Mouse (Mus musculus) neural tube, embryonic 11.5 days (tissue): ENCODE results near the gene Zdhhc12. TPM values are rescaled to one million over a fixed set of nuclear protein-coding genes. Genes with fewer than 3 reads are reported as not detected.
"Not testable (repeated sequence)": the region's sequence is repeated elsewhere in the genome, so short reads cannot be mapped to it uniquely, and the experiment has no call there.

ENCODE experiments used
- ATAC-seq: fragments of 200-750 bp; cut with Nextera tagmentation; 2 replicates; pipeline ENCODE4 v1.8.0; 2017; ENCODE audit warnings: moderate number of reproducible peaks, mild to moderate bottlenecking, moderate TSS enrichment, moderate library complexity; ENCODE audit not compliant: insufficient read depth, low FRiP score, low TSS enrichment
- DNase-seq: peaks from one replicate; pipeline ENCODE4 v3.0.0-alpha.2; 2015; ENCODE audit warnings: low spot score
- H3K27ac ChIP-seq: fragments of 300-500 bp; sonication (generic); 2 replicates; pipeline ENCODE4 v1.5.1; 2014; ENCODE audit warnings: low read depth, mild to moderate bottlenecking, low read length
- H3K27me3 ChIP-seq: fragments of 300-500 bp; sonication (generic); 2 replicates; pipeline ENCODE4 v1.6.1; 2014; ENCODE audit warnings: mild to moderate bottlenecking, low read length, mixed read lengths; ENCODE audit not compliant: control insufficient read depth, insufficient read depth
- H3K36me3 ChIP-seq: fragments of 300-500 bp; sonication (generic); 2 replicates; pipeline ENCODE4 v1.6.1; 2014; ENCODE audit warnings: mild to moderate bottlenecking, low read length, moderate library complexity, mixed read lengths; ENCODE audit not compliant: control insufficient read depth, insufficient read depth
- H3K4me1 ChIP-seq: fragments of 300-500 bp; sonication (generic); 2 replicates; pipeline ENCODE4 v1.6.1; 2014; ENCODE audit warnings: low read length, mixed read lengths; ENCODE audit not compliant: control insufficient read depth, insufficient read depth
- H3K4me2 ChIP-seq: fragments of 300-500 bp; sonication (generic); 2 replicates; pipeline ENCODE4 v1.6.1; 2014; ENCODE audit warnings: low read depth, mild to moderate bottlenecking, moderate library complexity
- H3K4me3 ChIP-seq: fragments of 300-500 bp; sonication (generic); 2 replicates; pipeline ENCODE4 v1.5.1; 2014; ENCODE audit warnings: low read depth, low read length
- H3K9ac ChIP-seq: fragments of 300-500 bp; sonication (generic); 2 replicates; pipeline ENCODE4 v1.6.1; 2014; ENCODE audit warnings: mild to moderate bottlenecking, low read length
- H3K9me3 ChIP-seq: fragments of 300-500 bp; sonication (generic); 2 replicates; pipeline ENCODE4 v1.6.1; 2016; ENCODE audit warnings: low read length; ENCODE audit not compliant: control insufficient read depth
- WGBS: fragments of 180-500 bp; shearing (Covaris S2); extraction: QIAGEN DNeasy Blood & Tissue Kit; methylation state at CpG from one replicate; pipeline ENCODE4 v1.1.7; 2014; 5-methylcytosine and 5-hydroxymethylcytosine counted together
- polyA plus RNA-seq: library from polyadenylated mRNA; unstranded; fragments of >200 nt; fragmentation: Nextera tagmentation; extraction: Ambion mirVana; gene quantifications from 2 replicates; pipeline ENCODE4 v1.2.1, GENCODE M21; 2014

Gene Zdhhc12
- 28.3 and 31.1 TPM in 2 replicates for polyA plus RNA-seq

DNA sequence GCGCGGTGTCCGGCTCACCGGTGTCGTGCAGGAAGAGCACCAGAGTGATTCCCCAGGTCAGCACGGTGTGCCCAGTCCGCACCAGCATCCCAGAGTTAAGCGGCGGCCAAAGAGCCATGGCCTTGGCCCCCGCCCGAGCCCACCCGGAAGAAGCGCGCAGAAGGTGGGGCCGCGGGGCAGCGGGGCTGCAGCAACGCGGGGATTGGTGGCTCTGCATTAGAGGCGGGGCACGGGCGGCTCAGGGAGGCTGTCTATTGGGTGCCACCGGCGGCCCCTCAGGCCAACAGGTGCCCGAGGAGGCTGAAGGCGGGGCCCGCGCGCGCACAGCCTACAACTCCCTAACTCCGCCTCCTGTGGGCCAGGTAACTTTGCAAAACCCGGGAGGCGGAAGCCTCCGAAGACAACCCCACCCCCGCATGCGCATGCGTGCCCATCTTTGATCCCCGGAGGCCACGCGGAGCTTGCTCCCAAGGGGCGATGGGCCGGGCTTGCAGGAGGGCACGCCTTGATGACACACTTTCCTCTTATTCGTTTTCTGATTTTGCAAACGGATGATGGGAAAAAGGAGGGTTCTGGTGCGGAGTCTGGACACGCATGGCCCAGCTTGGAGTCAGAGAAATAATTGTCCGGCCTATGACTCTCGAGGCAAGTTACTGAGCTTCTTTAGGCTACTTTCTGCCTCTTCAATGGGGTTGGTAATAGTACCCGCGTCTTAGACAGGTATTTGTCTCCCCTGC, at the start of gene Zdhhc12:
TSS of gene Zdhhc12 (minus strand) at position 178 of the 737 bp plus-strand sequence.
- WGBS: under 1% methylated on average over 51 of the region's 51 CpGs
- peak within 1 kb of the TSS; percentile 50; the same call in 1 of the 2 replicates for H3K27ac ChIP-seq
- ATAC-seq: peak; percentile 95

DNA sequence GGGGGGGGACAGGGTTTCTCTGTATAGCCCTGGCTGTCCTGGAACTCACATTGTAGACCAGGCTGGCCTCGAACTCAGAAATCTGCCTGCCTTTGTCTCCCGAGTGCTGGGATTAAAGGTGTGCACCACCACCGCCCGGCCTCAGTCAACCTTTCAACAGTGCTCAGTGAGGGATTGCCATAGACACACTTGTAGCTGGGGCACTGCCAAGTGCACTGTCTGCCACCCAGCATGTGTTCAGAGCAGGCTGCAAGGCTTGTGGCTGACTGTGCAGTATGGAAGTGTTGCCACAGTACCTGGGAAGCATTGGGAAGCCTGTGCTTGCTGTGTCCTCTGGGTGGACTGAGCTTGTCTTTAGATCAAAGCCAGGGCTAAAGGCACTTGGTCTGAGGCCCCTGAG, 46.6 kb upstream of the Zdhhc12 start:
- H3K36me3 ChIP-seq: peaks cover 18% of the 10 kb centered on the region
- not testable (repeated sequence) for H3K4me2 ChIP-seq, DNase-seq, H3K9me3 ChIP-seq, H3K4me1 ChIP-seq, H3K27ac ChIP-seq, H3K9ac ChIP-seq, H3K4me3 ChIP-seq, H3K27me3 ChIP-seq, ATAC-seq
- WGBS: 97% methylated on average over 4 of the region's 4 CpGs

More for the DNA sequence above, at the start of gene Zdhhc12:
- Histone ChIP-seq H3K9me3 (no peaks in the 10 kb centered on the region), H3K4me2 (peak within 1 kb of the TSS; percentile 73), H3K9ac (peak within 1 kb of the TSS; percentile 62), H3K4me3 (peak within 1 kb of the TSS; percentile 55), H3K27me3 (no peaks in the 10 kb centered on the region), H3K36me3 (0 out of 2 replicates have a peak, but pooled peaks cover 2% of the 10 kb centered on the region), H3K4me1 (peaks cover 4% of the 10 kb centered on the region)
- DNase-seq: peak; percentile 94

GRCm38 (mm10) chr2:30136458-30136857, 43.0 kb upstream of the Zdhhc12 start:
- Histone ChIP-seq H3K9me3 (no peaks in the 10 kb centered on the region), H3K36me3 (peaks cover 7% of the 10 kb centered on the region), H3K4me1 (peaks cover 12% of the 10 kb centered on the region), H3K27ac (no peak overlapping the region), H3K4me3 (no peak overlapping the region), H3K27me3 (no peaks in the 10 kb centered on the region), H3K4me2 (no peak overlapping the region), H3K9ac (no peak overlapping the region)
- 91% methylated on average over 10 of the region's 10 CpGs for WGBS
- no peak for DNase-seq
- no peak for ATAC-seq

DNA sequence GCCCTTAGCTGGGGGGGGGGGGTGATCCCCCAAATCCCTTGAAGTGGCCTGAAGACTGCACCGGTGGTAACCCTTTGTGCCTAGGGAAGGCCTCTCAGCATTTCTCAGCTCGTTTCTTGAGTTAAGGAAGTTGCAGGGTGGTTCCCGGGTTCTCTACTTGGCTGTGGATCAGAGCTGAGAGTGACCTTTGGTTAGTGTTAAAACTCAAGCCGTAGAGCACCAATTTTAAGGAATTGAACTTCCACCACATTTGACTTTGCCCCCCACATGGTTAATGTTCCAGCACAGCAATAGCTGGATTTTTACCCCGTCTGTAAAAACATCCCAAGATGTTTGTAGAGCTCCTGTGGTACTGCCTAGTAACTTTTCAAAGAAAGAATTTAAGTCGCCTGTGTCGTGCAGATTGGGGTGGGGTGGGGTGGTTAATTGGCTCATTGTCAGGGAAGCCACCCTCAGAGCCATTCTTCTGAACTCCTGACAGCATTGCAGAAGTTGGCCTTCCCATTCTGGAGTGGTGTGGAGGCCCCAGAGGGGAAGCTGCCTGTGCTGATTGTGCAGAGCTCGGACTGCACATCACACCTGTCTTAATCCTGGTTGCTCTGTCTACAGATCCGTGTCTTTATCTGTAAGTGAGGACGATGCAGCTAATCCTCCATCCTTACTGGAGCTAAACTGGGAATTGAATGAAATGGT, 41.6 kb upstream of the Zdhhc12 start:
- Histone ChIP-seq H3K27me3 (no peaks in the 10 kb centered on the region), H3K36me3 (peaks cover 4% of the 10 kb centered on the region; the same call in 1 of the 2 replicates), H3K9me3 (no peaks in the 10 kb centered on the region), H3K27ac (no peak overlapping the region), H3K9ac (no peak overlapping the region; the same call in 1 of the 2 replicates), H3K4me1 (peaks cover 12% of the 10 kb centered on the region), H3K4me2 (peak overlapping the region; percentile 92), H3K4me3 (peak overlapping the region; percentile 85)
- whole genome bisulfite sequencing: 66% methylated on average over 10 of the region's 10 CpGs
- ATAC-seq: no peak
- no peak for DNase-seq

- Histone ChIP-seq H3K27me3 (no peaks in the 10 kb centered on the region), H3K4me3 (peak overlapping the region; percentile 85), H3K27ac (no peak overlapping the region), H3K9me3 (no peaks in the 10 kb centered on the region), H3K36me3 (peaks cover 4% of the 10 kb centered on the region; the same call in 1 of the 2 replicates), H3K9ac (peak overlapping the region; percentile 87), H3K4me2 (peak overlapping the region; percentile 92), H3K4me1 (peaks cover 12% of the 10 kb centered on the region)
- WGBS: 31% methylated on average over 6 of the region's 6 CpGs
- ATAC-seq (no peak), DNase-seq (no peak)
Observed at GRCm38 (mm10) chr2:30134378-30134711, 40.9 kb upstream of the Zdhhc12 start.

- peak within 1 kb of the TSS; percentile 92 for H3K4me2 ChIP-seq
- peak; percentile 90 for ATAC-seq
Observed at GRCm38 (mm10) chr2:30133613-30134377, 40.3 kb upstream of the Zdhhc12 start, which contains the start of gene Tbc1d13. TSS of gene Tbc1d13 (plus strand) at chr2:30133746.

GRCm38 (mm10) chr2:30132801-30133612, 39.6 kb upstream of the Zdhhc12 start:
- Histone ChIP-seq H3K4me1 (peaks cover 12% of the 10 kb centered on the region), H3K27ac (no peak overlapping the region), H3K36me3 (peaks cover 4% of the 10 kb centered on the region; the same call in 1 of the 2 replicates), H3K4me2 (peak overlapping the region; percentile 92), H3K27me3 (no peaks in the 10 kb centered on the region), H3K9me3 (no peaks in the 10 kb centered on the region), H3K4me3 (peak overlapping the region; percentile 85), H3K9ac (peak overlapping the region; percentile 87; the same call in 1 of the 2 replicates)
- DNase-seq (no peak), ATAC-seq (0 out of 2 replicates have a peak, but pooled peaks have one; percentile 13)
- 29% methylated on average over 16 of the region's 16 CpGs for WGBS

More at GRCm38 (mm10) chr2:30133613-30134377, 40.3 kb upstream of the Zdhhc12 start, which contains the start of gene Tbc1d13:
- Histone ChIP-seq H3K4me3 (peak within 1 kb of the TSS; percentile 85), H3K27me3 (no peaks in the 10 kb centered on the region), H3K9ac (peak within 1 kb of the TSS; percentile 87), H3K27ac (0 out of 2 replicates have a peak within 1 kb of the TSS, but pooled peaks have one; percentile 44), H3K4me1 (peaks cover 12% of the 10 kb centered on the region), H3K9me3 (no peaks in the 10 kb centered on the region), H3K36me3 (peaks cover 4% of the 10 kb centered on the region; the same call in 1 of the 2 replicates)
- peak; percentile 97 for DNase-seq
- under 1% methylated on average over 46 of the region's 46 CpGs for WGBS
